Mouse (Mus musculus) kidney, postnatal 4 days (tissue): ENCODE measurements around the gene Cript.
"Not testable (repeated sequence)": the region's sequence is repeated elsewhere in the genome, so short reads cannot be mapped to it uniquely, and the experiment has no call there.

ENCODE experiments used
- DNase-seq, 2 experiments: peaks; one replicate each; pipeline ENCODE4 v3.0.0; 2021; ENCODE audit warnings: mixed read lengths in 2 of 2

Cript gene

GRCm38 (mm10) chr17:87050469-87051175, 25.3 kb downstream of the Cript start:
- DNase-seq: peak; percentile 36 to 51

DNA sequence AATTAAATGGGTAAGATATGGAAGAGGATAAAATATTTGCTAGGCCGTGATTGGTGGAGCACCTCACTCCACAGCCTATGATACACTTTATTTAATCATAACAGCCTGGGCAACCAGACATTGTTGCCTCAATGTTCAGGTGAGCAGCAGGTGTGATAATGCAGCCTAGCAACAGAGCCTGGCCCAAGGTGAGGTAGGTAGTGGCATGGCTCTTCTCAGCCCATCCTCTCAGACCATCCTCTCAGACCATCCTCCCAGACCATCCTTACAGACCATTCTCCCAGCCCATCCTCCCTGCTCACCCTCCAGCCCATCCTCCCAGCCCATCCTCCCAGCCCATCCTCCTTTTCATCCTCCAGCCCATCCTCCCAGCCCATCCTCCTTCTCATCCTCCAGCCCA, 26.3 kb downstream of the Cript start:
- no peak for DNase-seq

DNA sequence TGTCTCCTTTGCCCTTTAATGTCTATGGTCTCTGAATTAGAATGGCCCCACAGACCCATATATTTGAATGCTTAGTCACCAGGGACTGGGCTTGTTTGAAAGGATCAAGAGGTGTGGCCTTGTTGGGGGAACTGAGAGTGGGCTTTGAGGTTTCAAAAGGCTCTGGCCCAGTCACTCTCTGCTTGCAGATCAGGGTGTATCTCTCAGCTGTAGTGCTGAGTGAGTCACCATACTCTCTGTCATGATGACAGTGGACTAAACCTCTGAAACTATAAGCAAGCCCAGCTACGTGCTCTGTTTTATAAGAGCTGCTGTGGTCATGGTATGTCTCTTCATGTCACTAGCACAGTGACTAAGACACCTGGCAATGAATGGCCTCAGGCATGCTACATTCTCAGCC, 27.1 kb downstream of the Cript start:
- DNase-seq: no peak

- DNase-seq: no peak
Measured at GRCm38 (mm10) chr17:87053921-87054320, 28.6 kb downstream of the Cript start.

DNA sequence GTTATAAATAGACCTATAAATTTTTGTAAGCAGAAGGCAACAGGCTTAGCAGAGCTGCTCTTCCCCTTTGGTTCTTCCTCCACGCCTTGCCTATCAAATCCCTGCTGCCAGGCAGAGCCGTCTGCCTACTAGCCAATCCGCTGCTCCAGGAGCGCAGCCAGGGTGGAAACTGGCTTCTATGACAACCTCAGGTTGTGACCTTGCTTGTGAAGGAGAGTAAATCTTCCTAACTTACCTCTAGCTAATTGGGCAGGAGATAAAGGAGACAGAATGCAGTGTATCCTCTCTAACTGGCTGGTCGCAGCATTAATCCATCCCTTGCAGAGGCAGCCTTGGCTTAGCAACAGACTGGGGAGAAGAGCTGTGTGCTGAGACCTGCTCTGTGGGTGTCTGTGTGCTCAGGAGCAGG, 29.7 kb downstream of the Cript start:
- DNase-seq: peak; percentile 65 to 80

DNA sequence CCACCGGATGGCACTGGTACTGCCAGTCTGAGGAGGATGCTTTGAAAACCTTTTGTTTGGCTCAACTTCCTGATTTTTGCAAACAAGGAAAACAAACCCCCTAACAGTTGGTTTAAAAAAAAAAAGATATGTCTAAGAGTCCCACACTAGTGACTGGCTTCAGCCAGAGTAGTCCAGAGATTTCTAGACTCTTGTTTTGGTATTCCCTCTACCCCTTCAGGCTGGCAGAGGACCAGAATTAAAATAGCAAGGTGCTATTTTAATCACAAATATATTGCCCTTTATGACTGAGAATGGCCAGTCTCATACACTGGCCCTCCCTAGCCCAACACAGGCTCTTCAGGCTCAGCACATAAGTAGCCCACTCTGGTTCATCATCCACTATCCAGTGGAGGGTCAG, 30.3 kb downstream of the Cript start:
- DNase-seq: no peak

DNA sequence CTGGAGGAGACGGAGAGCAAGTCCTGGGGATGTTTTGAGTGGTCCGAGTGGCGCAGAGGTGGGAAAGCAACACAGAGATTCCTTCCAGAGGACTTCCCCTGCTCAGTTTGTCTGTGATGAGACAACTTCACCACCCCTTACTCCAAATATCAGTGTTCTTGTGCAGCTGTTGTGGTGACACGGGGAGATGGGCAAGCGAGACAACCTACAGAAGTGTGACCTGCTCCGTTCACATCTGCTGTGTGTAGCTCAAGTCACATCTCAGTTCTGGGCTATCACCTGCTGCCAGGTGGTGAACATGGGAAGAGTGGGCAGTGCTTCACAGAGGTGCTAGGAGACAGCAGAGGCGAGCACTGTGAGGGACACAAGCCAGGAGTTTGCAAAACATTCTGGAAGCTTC, 31.4 kb downstream of the Cript start:
- DNase-seq: no peak

DNA sequence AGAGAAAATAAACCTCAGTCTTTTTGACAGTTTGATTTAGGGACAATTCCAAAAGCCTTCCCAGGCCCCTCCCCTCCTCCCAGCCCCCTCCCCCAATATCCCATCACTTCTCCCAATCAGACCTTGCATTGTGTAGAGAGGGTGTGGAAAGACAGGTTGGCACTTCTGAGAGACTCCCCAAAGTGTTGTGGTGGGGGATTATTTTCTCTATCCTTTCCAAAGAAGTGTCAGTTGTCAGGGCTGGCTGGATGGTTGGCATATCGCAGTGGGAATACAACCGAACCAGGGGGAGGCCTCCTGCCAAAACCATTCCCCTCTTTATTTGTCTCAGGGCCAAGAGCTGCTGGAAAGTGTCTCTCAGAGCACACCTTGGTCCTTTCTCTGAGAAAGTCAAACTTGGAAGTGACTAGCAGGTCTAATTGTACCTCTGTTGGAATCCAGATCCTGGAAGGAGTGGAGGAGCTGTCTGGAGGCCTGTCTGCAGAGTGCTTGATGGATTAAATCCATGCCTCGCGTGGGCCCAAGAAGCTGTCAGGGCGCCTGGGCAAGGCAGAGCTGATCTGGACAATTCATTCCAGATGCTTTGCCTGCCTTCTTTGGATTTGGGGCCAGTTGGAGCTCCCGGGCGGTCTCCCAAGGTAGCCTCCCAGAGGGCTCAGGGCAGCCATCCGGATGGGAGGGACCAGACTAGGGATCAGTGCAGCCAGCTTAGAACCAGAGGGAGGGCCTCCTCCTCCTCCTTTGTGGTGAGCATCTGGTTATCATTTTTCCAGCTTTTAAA, 32.3 kb downstream of the Cript start:
- peak; percentile 27 to 39 for DNase-seq

- DNase-seq: peak in 1 of 2 experiments; percentile 43
Measured at GRCm38 (mm10) chr17:87062639-87063038, 37.3 kb downstream of the Cript start.

DNA sequence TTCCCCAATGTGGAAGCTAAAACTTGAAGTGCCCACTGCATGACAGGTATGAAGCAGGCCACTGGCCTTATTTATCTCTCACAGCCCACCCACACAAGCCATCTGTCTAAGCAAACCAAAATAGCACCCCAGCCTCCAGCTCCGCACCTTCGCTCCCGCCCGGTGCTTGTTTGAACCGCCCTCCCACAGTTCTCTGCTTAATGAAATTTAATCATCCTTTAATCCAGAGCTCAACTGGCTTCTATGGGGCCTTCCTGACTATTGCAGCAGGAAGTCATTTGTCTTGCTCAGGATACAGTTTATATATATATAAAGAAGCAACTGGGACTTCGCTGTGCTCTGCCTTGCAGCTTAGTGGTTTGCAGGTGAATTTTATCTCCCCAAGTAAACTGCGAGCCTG, 38.1 kb downstream of the Cript start:
- DNase-seq: peak in 1 of 2 experiments; percentile 44

- no peak for DNase-seq
Measured at GRCm38 (mm10) chr17:87063969-87064368, 38.6 kb downstream of the Cript start.

DNA sequence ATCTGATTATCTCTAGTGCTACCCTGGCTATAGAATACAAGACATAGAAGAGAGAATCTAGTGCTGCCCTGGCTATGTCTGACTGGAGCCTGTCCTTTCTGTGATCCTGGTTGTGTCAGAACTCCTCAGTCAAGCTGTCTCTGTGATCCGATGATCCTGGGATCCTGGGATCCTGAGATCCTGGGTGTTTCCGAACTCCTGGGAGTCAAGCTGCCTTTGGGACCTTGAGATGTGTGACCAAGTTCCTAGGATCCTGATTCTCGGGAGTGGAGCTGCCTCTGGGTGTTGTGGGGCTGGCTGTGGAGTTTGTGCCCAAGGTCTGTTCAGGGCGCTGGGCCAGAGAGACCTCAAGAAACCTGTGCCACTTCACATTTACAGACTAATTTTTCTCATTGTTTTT, 43.6 kb downstream of the Cript start:
- no peak for DNase-seq

- DNase-seq: not testable (repeated sequence)
Measured at GRCm38 (mm10) chr17:87072183-87072582, 46.8 kb downstream of the Cript start.

DNA sequence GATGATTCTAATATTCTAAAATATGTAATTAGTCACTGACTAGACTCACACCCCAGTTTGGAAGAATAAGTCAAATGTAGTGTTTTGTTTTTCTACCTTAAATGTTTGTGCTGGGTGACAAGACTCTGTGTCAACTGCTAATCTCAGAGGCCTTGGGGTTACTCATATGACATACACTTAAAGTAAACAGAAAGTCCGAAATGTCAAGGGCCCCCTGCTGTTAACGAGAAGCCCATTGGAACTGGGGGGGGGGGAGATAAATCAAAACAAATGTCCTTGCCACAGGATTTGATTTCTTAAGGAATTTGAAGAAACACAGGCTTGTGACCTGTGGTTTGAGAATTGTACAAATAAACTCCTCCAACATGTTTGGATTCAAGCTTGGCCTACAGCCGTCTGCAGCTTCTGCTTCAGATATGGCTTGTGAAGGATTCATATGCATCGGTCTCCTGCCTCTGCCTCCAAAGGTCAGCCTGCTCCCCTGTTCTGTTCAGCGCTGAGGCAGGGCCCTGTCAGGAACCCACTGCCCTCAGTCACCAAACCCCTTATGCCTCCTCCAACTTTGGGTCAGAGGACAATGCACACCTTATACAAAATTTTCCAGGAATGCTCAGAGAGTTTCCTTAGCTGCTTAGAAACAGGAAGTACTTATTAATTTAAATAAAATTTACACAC, 47.6 kb downstream of the Cript start:
- no peak for DNase-seq

- no peak for DNase-seq
Measured at GRCm38 (mm10) chr17:87073470-87073869, 48.1 kb downstream of the Cript start.

DNA sequence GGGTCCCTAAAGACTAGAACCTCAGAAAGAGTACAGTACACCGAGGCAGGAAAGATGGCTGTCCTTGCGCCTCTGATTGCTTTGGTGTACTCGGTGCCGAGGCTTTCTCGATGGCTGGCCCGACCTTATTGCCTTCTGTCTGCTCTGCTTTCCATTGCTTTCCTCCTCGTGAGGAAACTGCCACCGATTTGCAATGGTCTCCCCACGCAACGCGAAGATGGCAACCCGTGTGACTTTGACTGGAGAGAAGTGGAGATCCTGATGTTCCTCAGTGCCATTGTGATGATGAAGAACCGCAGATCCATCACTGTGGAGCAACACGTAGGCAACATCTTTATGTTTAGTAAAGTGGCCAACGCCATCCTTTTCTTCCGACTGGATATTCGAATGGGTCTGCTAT, 52.9 kb downstream of the Cript start:
- DNase-seq: not testable (repeated sequence)

GRCm38 (mm10) chr17:87080724-87081123, 55.4 kb downstream of the Cript start:
- no peak for DNase-seq

GRCm38 (mm10) chr17:87082547-87082946, 57.2 kb downstream of the Cript start:
- DNase-seq: no peak

DNA sequence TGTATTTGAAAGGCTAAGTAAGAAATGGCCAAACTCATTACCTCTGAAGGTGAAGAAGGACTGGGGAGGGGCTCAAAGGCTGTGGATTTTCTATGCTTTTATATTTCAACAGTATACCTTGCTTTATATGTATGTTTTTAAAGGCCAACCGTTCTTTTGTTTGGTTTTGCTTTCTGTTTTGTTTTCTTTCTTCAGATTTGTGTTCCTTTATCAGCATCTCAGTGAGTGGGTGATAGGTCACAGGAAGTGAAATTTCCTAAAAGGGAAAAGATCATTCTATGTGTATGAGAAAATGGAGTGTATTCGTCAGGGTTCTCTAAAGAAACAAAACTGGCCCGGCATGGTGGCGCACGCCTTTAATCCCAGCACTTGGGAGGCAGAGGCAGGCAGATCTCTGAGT, 58.3 kb downstream of the Cript start:
- DNase-seq: no peak
